Comparison of ENCODE assay signal across 19 mouse cellular contexts in genomic region chr3:117183654-117184184, GRCm38 (mm10).
A peak's percentile ranks its signal among the peaks of the same experiment; 100 is the strongest.
DNase-seq lines count a peak whose midpoint lies in the region; TF ChIP-seq lines count a peak whose summit lies in the region.
"Had no signal": no experiment of that assay in that cellular context is flagged by ENCODE, and none has a peak within 500 bp of the region (broad histone marks: within the 10 kb centered on the region; RNA-seq: fewer than 3 reads in every experiment).

No protein-coding gene starts in this region.

- no peak for TF ChIP-seq CTCF in layer of hippocampus, adult 2 months (conservative IDR thresholded peaks at IDR 0.05)

- no peak overlapping the region for H3K4me3 ChIP-seq in layer of hippocampus, adult 2 months
- H3K4me3 ChIP-seq: embryonic facial prominence, embryonic 12.5 days; forebrain, embryonic 13.5 days; heart, embryonic 15.5 days; hindbrain, embryonic 13.5 days had no signal

- DNase-seq in layer of hippocampus, adult 2 months (ENCODE audit: low spot score in 2 of 2): peak; percentile 32 to 55
- no peak for DNase-seq in layer of hippocampus, adult 11-12 months (ENCODE audit: low spot score)
- DNase-seq in 416B (ENCODE audit: low read depth): peak; percentile 10
- peak; percentile 40 for DNase-seq in brain, adult 2 months (ENCODE audit: low read depth, low spot score)
- DNase-seq in layer of hippocampus, postnatal 36 days: peak; percentile 14 to 21
- no peak for DNase-seq in kidney, adult 8-10 months
- no peak for DNase-seq in Muller cell, postnatal 12 days (ENCODE audit: inconsistent ontology term)
- DNase-seq: adrenal gland, postnatal 10 days; B cell, adult 2 months; cerebellum, adult 18-20 months; cerebellum, adult 9-11 months; gastrocnemius, postnatal 36 days; heart, adult 18-20 months; heart, postnatal 14 days had no signal

- peak overlapping the region; percentile 72 for H3K27ac ChIP-seq in layer of hippocampus, adult 2 months
- H3K27ac ChIP-seq: embryonic facial prominence, embryonic 12.5 days; forebrain, embryonic 13.5 days; heart, embryonic 15.5 days; hindbrain, embryonic 13.5 days; hindbrain, postnatal 0 days had no signal

Comparison
In these comparisons a context has a peak if more than half of its experiments do, and no peak if none do; other contexts are left out.
1. DNase-seq: peak in layer of hippocampus, adult 2 months (2 of 2), 416B (single experiment), brain, adult 2 months (single experiment) and layer of hippocampus, postnatal 36 days (2 of 2); none in layer of hippocampus, adult 11-12 months (single experiment), kidney, adult 8-10 months (0 of 2) and Muller cell, postnatal 12 days (single experiment).